Mouse (Mus musculus) limb, embryonic 15.5 days (tissue): ENCODE measurements around the gene Rhou. TPM values are rescaled to one million over a fixed set of nuclear protein-coding genes. Genes with fewer than 3 reads are reported as not detected.
"Not testable (repeated sequence)": the region's sequence is repeated elsewhere in the genome, so short reads cannot be mapped to it uniquely, and the experiment has no call there.

Experiments
- ATAC-seq: fragments of 200-750 bp; cut with Nextera tagmentation; 2 replicates; pipeline ENCODE4 v1.8.0; 2017; ENCODE audit warnings: low read depth, moderate TSS enrichment; ENCODE audit not compliant: insufficient number of reproducible peaks, low FRiP score, low TSS enrichment
- H3K27ac ChIP-seq: fragments of 300-500 bp; sonication (generic); 2 replicates; pipeline ENCODE4 v1.5.1; 2015; ENCODE audit warnings: moderate library complexity, mild to moderate bottlenecking, inconsistent platforms
- H3K27me3 ChIP-seq: fragments of 300-500 bp; sonication (generic); 2 replicates; pipeline ENCODE4 v1.6.1; 2015; ENCODE audit warnings: inconsistent platforms
- H3K36me3 ChIP-seq: fragments of 300-500 bp; sonication (generic); 2 replicates; pipeline ENCODE4 v1.6.1; 2015; ENCODE audit warnings: inconsistent platforms
- H3K4me1 ChIP-seq: fragments of 300-500 bp; sonication (generic); 2 replicates; pipeline ENCODE4 v1.6.1; 2015; ENCODE audit warnings: inconsistent platforms
- H3K4me2 ChIP-seq: fragments of 300-500 bp; sonication (generic); 2 replicates; pipeline ENCODE4 v1.6.1; 2015; ENCODE audit warnings: mild to moderate bottlenecking, inconsistent platforms
- H3K4me3 ChIP-seq: fragments of 300-500 bp; sonication (generic); 2 replicates; pipeline ENCODE4 v1.5.1; 2015; ENCODE audit warnings: mild to moderate bottlenecking, inconsistent platforms
- H3K9ac ChIP-seq: fragments of 300-500 bp; sonication (generic); 2 replicates; pipeline ENCODE4 v1.6.1; 2015; ENCODE audit warnings: inconsistent platforms
- H3K9me3 ChIP-seq: fragments of 300-500 bp; sonication (generic); 2 replicates; pipeline ENCODE4 v1.6.1; 2016; ENCODE audit warnings: inconsistent platforms
- WGBS: fragments of 180-500 bp; shearing (Covaris S2); methylation state at CpG from one replicate; pipeline ENCODE4 v1.1.7; 2015; 5-methylcytosine and 5-hydroxymethylcytosine counted together
- polyA plus RNA-seq: library from polyadenylated mRNA; unstranded; fragments of >200 nt; fragmentation: Nextera tagmentation; extraction: Ambion mirVana; gene quantifications from 2 replicates; pipeline ENCODE4 v1.2.1, GENCODE M21; 2015

Rhou gene
- polyA plus RNA-seq, 1 experiment from 2014 or later, result 10.8 TPM

DNA sequence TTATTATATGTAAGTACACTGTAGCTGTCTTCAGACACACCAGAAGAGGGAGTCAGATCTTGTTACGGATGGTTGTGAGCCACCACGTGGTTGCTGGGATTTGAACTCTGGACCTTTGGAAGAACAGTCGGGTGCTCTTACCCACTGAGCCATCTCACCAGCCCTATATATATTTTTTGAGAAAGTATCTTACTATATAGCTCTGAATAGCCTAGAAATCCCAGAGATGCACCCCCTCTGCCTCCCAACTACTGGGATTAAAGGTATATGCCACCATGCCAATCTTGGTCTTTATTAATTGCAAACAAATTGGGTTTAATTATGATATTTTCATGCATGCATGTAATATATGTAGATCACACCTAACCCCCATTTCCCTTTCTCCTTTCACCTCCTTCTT, 22.0 kb upstream of the Rhou start:
- not testable (repeated sequence) for H3K27ac ChIP-seq, ATAC-seq, H3K36me3 ChIP-seq, H3K4me2 ChIP-seq, H3K9ac ChIP-seq, H3K4me3 ChIP-seq, H3K9me3 ChIP-seq
- Histone ChIP-seq H3K27me3 (peaks cover 18% of the 10 kb centered on the region), H3K4me1 (peaks cover 21% of the 10 kb centered on the region)
- 72% methylated on average over 3 of the region's 3 CpGs for WGBS

DNA sequence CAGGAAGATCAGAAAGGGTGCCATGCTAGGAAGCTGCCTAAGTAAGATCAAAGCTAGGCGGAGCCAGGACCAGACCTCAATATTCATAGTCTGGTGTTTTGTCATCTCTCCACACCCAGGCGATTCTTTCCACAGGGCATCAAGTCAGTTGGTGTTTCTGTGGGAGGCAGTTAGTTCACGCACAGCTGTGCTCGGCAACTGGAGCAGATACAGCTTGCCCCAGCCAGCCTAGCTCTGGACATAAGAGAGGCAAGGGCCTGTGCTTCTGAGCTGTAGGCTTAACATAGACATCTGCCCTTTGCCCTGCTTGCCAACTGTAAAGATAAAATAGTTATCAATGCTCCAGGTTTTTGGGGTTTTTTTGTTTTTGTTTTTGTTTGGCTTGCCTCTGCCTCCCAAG, 21.5 kb upstream of the Rhou start:
- H3K4me1 ChIP-seq, result peaks cover 21% of the 10 kb centered on the region
- H3K9ac ChIP-seq, result no peak overlapping the region
- no peak overlapping the region for H3K4me2 ChIP-seq
- H3K27me3 ChIP-seq, result peaks cover 18% of the 10 kb centered on the region
- H3K9me3 ChIP-seq, result no peaks in the 10 kb centered on the region
- no peaks in the 10 kb centered on the region for H3K36me3 ChIP-seq
- ATAC-seq, result no peak
- 79% methylated on average over 4 of the region's 4 CpGs for WGBS
- H3K27ac ChIP-seq, result no peak overlapping the region
- H3K4me3 ChIP-seq, result no peak overlapping the region

DNA sequence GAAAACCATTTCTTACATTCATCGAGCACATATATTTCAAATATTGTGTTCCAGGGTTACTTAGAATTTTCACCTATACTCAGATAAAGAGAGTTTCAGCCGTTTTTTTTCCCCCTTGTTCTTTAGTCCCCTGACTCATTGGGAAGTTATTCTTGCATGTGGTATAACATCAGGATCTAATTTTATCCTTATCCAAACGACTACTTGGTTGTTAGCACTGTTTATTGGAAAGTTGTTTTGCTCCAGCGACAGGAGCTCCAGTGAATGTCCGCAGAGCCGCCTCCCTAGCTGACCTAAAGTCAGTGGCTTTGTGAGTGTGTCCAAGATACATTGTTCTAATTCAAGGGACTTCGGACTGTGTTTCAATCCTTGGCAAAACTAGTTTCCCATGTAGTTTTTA, 19.9 kb upstream of the Rhou start:
- Histone ChIP-seq H3K9me3 (no peaks in the 10 kb centered on the region), H3K4me2 (no peak overlapping the region), H3K4me3 (no peak overlapping the region), H3K36me3 (no peaks in the 10 kb centered on the region), H3K4me1 (peaks cover 16% of the 10 kb centered on the region), H3K27me3 (peaks cover 10% of the 10 kb centered on the region), H3K9ac (no peak overlapping the region), H3K27ac (no peak overlapping the region)
- ATAC-seq, result no peak
- 52% methylated on average over 7 of the region's 7 CpGs for WGBS

DNA sequence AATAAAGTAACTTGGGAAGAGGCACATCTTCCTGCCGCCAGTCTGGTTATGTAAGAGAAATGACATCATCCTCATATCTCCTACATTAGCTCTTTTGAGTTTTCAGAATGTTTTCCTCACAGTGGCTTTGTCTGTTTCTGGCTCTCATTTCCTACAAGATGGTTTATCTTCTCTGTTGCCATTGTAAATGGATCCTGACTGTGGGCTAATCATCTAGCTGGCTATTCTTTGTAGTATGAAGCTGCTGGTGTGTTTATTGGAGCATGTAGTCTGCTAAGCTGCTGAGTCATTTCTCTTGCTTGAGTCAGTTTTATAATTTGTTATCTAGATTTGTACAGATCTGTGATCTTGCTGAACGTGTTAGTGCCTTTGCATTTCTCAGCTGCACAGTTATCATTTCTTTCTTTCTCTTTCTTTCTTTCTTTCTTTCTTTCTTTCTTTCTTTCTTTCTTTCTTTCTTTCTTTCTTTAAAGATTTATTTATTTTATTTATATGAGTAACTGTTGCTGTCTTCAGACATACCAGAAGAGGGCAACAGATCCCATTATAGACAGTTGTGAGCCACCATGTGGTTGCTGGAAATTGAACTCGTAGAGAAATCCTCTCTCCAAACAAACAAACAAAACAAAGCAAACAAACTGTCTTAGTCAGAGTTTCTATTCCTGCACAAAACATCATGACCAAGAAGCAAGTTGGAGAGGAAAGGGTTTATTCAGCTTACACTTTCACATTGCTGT, 19.2 kb upstream of the Rhou start:
- no peak for ATAC-seq
- Histone ChIP-seq H3K9ac (no peak overlapping the region), H3K4me1 (peaks cover 9% of the 10 kb centered on the region), H3K27me3 (peaks cover 5% of the 10 kb centered on the region; the same call in 1 of the 2 replicates), H3K4me2 (no peak overlapping the region), H3K9me3 (no peaks in the 10 kb centered on the region), H3K36me3 (no peaks in the 10 kb centered on the region), H3K27ac (no peak overlapping the region), H3K4me3 (no peak overlapping the region)
- WGBS, result 42% methylated on average over 3 of the region's 3 CpGs

DNA sequence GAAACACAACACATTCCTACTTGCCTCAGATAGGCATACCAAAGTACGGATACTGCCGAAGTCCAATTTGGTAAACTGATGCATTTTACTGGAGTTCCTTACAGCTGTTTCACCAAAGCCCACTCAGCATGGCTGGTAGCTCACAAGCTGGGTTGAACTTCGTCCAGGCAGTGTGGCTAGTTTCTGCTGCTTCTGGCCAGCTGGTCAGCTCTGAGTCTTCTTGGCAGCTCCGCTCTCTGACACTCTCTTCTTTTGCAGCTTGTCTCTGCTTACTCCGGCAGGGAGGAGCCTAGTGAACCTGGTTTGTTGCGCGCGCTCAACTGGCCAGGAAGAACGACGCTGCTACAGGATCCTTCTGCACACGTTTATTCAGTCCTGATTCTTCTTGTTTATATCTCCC, 18.1 kb upstream of the Rhou start:
- Histone ChIP-seq H3K4me2 (no peak overlapping the region), H3K27ac (no peak overlapping the region), H3K27me3 (no peaks in the 10 kb centered on the region), H3K9me3 (no peaks in the 10 kb centered on the region), H3K4me3 (no peak overlapping the region), H3K9ac (no peak overlapping the region), H3K4me1 (peaks cover 8% of the 10 kb centered on the region), H3K36me3 (no peaks in the 10 kb centered on the region)
- WGBS, result 73% methylated on average over 11 of the region's 11 CpGs
- no peak for ATAC-seq

DNA sequence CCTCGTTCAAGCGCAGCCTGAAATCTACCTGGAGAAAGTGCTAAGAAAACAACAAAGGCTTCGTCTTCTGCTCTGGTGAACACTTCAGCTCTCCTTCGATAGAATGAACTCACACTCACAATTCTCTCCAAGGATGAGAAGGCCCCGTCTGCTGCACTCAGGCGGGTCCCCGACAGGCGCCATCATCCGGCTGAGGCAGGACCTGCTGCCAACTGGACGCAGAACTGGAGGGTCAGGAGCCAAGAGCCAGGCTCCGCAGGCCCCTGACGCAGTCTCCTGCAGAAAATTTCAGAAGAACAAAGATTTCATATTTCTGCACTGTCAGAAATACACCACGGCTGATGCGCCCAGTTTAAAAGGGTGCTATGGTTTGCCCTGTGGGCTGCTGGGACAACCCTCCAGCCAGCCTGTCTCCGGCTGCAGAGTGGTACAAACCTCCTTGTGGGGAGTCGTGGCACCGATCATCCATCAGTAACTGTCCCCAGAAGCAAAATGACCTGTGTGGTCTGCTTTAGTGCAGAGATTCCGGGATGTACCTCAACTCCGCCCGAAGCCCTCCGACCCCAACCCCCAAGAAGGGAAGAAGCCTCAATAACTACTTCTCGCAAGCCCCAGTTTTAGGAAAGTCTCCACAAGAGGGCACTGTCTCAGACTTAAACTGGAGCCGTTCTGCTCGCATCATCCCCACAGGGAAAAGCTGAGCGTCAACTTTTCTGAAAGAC, 10.2 kb upstream of the Rhou start:
- no peak for ATAC-seq
- 18% methylated on average over 25 of the region's 25 CpGs for WGBS

DNA sequence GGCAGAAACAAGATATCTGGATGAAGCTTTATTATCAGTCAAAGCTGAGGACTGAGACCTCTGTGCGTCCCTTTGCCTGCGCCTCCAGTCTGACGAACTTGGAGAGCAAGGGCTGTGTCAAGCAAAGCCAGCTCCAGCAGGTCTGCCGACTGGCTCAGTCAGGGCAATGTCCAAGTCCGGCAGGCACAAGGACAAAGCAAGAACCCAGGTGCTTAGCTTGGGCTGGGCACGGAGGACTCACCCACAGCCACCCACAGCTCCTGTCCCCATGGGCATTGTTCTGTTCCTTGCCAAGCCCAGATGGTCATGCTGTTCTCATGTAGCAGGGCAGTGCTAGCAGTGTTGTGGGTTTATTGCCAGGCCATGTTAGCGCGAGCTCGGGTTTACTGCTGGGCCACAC, 8.5 kb upstream of the Rhou start:
- no peaks in the 10 kb centered on the region for H3K36me3 ChIP-seq
- no peak overlapping the region for H3K4me2 ChIP-seq
- no peak overlapping the region for H3K9ac ChIP-seq
- no peak for ATAC-seq
- peaks cover 6% of the 10 kb centered on the region; the same call in 1 of the 2 replicates for H3K4me1 ChIP-seq
- no peaks in the 10 kb centered on the region for H3K27me3 ChIP-seq
- 56% methylated on average over 9 of the region's 9 CpGs for WGBS
- no peaks in the 10 kb centered on the region for H3K9me3 ChIP-seq
- H3K4me3 ChIP-seq, result no peak overlapping the region
- no peak overlapping the region for H3K27ac ChIP-seq

More for the DNA sequence above, 10.2 kb upstream of the Rhou start:
- no peak overlapping the region for H3K9ac ChIP-seq
- H3K4me2 ChIP-seq, result peak overlapping the region; percentile 42
- H3K9me3 ChIP-seq, result no peaks in the 10 kb centered on the region
- peak overlapping the region; percentile 17; the same call in 1 of the 2 replicates for H3K4me3 ChIP-seq
- no peaks in the 10 kb centered on the region for H3K36me3 ChIP-seq
- H3K4me1 ChIP-seq, result peaks cover 4% of the 10 kb centered on the region; the same call in 1 of the 2 replicates
- H3K27ac ChIP-seq, result no peak overlapping the region
- H3K27me3 ChIP-seq, result no peaks in the 10 kb centered on the region

DNA sequence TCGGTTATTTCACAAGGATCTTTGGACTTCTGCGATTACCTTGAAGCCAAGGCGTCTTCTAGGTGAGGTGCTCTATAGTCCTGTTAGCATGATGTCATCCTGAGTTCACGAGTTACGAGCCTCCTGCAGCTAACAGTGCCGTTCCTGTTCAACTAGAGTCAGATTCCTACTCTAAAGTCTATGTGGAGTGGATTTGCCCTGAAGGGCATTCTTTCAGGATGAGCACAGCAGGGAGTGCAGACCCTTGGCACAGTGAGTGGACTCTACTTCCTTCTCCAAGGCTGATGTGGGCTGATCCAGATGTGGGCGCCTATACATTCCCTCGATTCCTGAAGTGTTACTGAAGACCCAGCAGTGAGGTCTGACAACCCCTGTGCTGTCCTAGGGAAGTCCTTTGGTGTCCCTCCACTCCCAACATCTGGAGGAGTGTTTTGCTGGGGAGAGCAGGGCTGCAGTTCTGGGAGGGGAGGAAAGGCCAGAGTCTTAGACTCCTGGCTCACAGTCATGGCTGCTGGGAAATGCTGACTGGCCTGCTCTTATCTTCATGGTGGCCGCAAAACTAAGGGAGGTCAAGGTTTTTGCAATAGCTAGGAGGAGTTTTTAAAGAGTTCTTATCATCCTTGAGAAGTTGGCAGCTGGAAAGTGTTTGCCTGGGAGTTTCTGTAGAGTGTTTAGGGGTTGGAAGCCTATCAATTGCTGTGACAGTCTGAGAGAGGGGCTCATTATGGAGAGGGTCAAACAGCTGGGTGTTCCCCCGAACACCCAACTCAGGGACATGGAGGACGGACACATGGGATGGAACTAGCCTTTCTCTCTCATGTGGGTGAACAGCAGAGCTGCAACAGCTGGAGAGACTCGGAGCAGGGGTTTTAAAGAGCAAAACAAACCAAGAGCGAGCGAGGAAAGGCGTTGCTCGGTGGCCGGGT, 5.2 kb upstream of the Rhou start:
- ATAC-seq, result no peak
- H3K4me2 ChIP-seq, result no peak overlapping the region
- H3K4me3 ChIP-seq, result no peak overlapping the region
- H3K9me3 ChIP-seq, result no peaks in the 10 kb centered on the region
- no peak overlapping the region for H3K9ac ChIP-seq
- no peaks in the 10 kb centered on the region for H3K36me3 ChIP-seq
- 51% methylated on average over 17 of the region's 17 CpGs for WGBS
- H3K4me1 ChIP-seq, result peaks cover 15% of the 10 kb centered on the region
- no peak overlapping the region; the same call in 1 of the 2 replicates for H3K27ac ChIP-seq
- H3K27me3 ChIP-seq, result no peaks in the 10 kb centered on the region

DNA sequence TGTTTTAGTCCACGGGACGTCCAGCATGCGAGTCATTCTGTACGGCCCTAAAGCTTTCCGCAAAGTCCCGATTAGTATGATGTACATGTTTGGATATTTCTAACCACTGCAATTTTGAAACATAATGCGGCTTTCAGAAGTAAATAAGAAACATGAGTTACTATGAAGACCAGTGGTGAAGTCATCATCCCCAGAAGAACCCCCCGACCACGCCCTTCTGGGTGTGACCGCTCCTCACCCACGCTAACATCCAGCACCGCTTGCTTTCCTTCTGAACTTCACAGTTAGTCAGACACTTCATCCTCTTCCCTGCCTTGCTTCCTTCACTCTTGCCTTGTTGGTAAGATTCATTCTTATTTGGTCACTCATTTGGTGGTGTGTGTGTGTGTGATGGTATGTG, 4.2 kb upstream of the Rhou start:
- Histone ChIP-seq H3K4me2 (no peak overlapping the region), H3K9ac (no peak overlapping the region), H3K27ac (no peak overlapping the region), H3K9me3 (no peaks in the 10 kb centered on the region), H3K4me3 (no peak overlapping the region), H3K4me1 (peaks cover 15% of the 10 kb centered on the region), H3K36me3 (no peaks in the 10 kb centered on the region), H3K27me3 (no peaks in the 10 kb centered on the region)
- 79% methylated on average over 12 of the region's 12 CpGs for WGBS
- no peak for ATAC-seq

DNA sequence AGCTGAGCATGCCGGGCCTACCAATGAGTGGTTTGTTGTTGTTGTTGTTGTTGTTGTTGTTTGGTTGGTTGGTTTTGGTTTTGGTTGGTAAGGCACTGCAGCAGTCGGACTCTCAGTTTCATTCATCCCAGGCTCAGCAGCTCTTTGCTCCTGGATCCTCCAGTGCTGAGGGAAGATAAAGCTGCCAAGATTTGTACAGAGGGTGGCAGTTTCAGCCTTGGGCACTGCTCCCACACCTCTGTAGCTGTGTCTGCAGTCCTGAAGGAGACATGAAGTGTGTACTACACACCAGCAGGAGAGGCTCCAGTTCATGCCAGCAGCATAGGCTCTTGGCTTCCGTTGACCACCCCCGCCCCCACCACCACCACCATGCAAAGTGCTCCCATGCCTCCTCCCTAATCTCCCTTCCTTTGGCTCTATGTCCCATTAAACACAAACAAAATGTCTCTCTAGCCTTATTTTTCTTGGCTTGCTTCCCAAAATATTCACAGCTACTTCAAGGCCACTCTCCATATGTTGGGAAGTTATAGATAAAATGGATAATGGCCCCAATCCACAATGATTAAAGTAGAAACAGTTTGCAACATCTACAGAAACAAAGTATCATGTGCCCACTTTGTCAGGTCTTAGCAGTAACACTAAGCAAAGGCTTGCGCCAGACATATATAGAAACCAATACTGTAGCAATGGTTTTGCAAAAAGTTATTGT, 2.2 kb upstream of the Rhou start:
- H3K27me3 ChIP-seq, result no peaks in the 10 kb centered on the region
- no peaks in the 10 kb centered on the region for H3K9me3 ChIP-seq
- H3K4me3 ChIP-seq, result no peak overlapping the region
- WGBS, result 88% methylated on average over 5 of the region's 5 CpGs
- no peak overlapping the region for H3K4me2 ChIP-seq
- H3K27ac ChIP-seq, result no peak overlapping the region
- no peak overlapping the region for H3K9ac ChIP-seq
- H3K4me1 ChIP-seq, result peaks cover 30% of the 10 kb centered on the region
- no peak for ATAC-seq
- peaks cover 7% of the 10 kb centered on the region for H3K36me3 ChIP-seq

DNA sequence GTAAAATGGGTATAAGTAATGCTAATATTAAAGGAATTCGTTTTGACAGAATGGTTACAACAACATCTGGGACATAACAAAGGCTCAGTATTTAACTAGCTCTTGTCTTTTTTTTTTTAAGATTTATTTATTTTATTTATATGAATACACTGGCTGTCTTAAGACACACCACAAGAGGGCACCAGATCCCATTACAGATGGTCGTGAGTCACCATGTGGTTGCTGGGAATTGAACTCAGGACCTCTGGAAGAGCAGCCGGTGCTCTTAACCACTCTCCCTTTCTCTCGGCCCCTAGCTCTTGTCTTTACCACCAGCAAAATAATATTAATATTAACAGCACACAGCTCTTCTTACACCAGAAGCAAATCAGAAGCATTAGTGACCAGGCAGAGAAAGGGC, 1.1 kb upstream of the Rhou start:
- Histone ChIP-seq H3K36me3 (peaks cover 17% of the 10 kb centered on the region), H3K9ac (no peak overlapping the region), H3K4me1 (peaks cover 30% of the 10 kb centered on the region), H3K27ac (no peak overlapping the region), H3K4me2 (no peak overlapping the region), H3K4me3 (no peak overlapping the region), H3K27me3 (no peaks in the 10 kb centered on the region), H3K9me3 (no peaks in the 10 kb centered on the region)
- no peak for ATAC-seq
- WGBS, result 66% methylated on average over 4 of the region's 4 CpGs
